Mouse (Mus musculus): ENCODE data around the gene Cfdp1. TPM values are rescaled to one million over a fixed set of nuclear protein-coding genes. Genes with fewer than 3 reads are reported as not detected.
A peak's percentile ranks its signal among the peaks of the same experiment; 100 is the strongest.

The Cfdp1 gene
- polyA plus RNA-seq, 1 experiment from 2014 or later, result 225 TPM

DNA sequence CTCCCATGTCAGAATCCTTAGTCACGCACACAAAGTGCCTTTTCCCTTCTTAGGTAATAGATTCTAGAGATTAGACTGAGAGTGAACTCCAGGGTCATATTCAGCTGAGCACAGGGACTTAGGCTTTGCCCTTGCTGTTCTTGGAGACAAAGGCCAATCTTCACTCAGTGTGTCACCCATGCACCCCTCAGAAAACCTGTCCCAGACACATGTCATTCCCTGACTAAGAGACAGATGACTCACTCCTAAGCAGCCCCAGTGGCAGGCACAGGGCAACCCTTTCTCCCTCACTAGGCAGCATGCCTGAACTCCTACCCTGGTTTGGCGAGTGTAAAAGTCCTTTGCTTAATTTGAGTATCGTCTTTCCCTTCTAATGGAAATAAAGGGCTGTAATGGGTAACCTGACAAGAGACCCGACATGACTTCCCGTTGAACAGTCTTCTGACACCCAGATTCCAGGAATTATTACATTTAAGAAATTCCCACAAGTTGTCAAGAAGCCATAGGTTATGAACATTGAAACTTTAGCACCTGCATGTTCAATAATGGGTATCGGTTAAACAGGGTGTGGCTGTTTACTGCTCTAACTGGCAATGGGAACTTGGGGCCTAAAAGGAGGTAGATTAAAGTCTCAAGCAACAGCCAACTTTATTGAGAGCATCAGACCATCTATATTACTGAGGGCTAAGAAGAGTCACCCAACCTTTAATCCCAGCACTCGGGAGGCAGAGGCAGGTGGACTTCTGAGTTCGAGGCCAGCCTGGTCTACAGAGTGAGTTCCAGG, 106.0 kb downstream of the Cfdp1 start:
- H3K4me1 ChIP-seq, result peaks cover 34% of the 10 kb centered on the region
- WGBS, result 85% methylated on average over 8 of the region's 8 CpGs
- peaks cover 8% of the 10 kb centered on the region for H3K27me3 ChIP-seq (ENCODE audit: low read depth, poor library complexity, severe bottlenecking)
- no peak for DNase-seq (ENCODE audit: low spot score)
- no peaks in the 10 kb centered on the region for H3K36me3 ChIP-seq
- no peak overlapping the region for H3K4me3 ChIP-seq
- H3K27ac ChIP-seq (replicated peaks), result no peak overlapping the region
- H3K9me3 ChIP-seq (replicated peaks), result no peaks in the 10 kb centered on the region

DNA sequence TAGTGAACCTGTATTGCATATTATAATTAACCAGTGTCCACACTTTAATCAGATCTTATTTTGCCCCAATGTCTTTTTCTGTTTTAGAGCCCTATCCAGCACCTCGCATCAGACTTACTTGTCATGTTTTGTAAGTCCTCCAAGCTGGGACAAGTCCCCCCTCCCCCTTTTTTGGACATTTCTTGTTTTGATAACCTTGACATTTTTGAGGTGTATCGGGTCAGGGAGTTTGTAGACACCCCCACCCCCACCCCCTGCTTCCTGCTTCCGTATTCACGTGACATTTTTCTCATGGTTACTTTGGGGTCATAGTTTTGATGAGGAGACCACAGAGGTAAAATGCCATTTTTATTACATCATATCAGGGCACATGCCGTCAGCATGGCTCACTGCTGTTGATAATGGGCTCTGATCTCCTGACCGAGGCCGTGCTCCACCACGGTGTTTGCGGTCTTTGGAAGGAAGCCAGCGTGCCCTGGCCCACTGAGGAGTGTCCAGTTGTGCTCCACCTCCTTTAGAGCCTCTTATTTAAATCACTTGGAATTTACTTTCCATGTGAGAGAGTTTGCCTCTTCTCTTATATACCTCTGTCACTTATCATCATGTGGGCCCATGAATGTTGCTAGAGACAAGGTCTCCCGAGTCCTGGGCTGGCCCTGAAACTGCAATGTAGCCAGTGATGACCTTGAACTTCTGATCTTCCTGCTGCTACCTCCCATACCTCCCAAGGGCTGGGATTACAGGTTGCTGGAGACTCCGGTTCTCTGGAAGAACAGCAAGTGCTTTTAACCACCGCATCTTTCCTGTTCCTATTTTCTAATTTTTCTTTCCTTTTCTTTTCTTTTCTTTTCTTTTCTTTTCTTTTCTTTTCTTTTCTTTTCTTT, 107.3 kb downstream of the Cfdp1 start:
- WGBS, result 87% methylated on average over 13 of the region's 13 CpGs
- Histone ChIP-seq H3K27me3 (ENCODE audit: low read depth, poor library complexity, severe bottlenecking) (peaks cover 8% of the 10 kb centered on the region), H3K36me3 (no peaks in the 10 kb centered on the region), H3K4me1 (peaks cover 46% of the 10 kb centered on the region), H3K9me3 (replicated peaks) (no peaks in the 10 kb centered on the region), H3K27ac (replicated peaks) (peak overlapping the region; percentile 69; the same call in 1 of the 2 replicates), H3K4me3 (no peak overlapping the region)
- DNase-seq (ENCODE audit: low spot score), result no peak

- DNase-seq (ENCODE audit: low spot score), result peak; percentile 66
- peak overlapping the region; percentile 45 for H3K4me3 ChIP-seq
- H3K9me3 ChIP-seq (replicated peaks), result no peaks in the 10 kb centered on the region
- 10% methylated on average over 23 of the region's 23 CpGs for WGBS
- peak overlapping the region; percentile 69 for H3K27ac ChIP-seq (replicated peaks)
- peaks cover 8% of the 10 kb centered on the region for H3K27me3 ChIP-seq (ENCODE audit: low read depth, poor library complexity, severe bottlenecking)
- peaks cover 57% of the 10 kb centered on the region for H3K4me1 ChIP-seq
- no peaks in the 10 kb centered on the region for H3K36me3 ChIP-seq
Measured at GRCm38 (mm10) chr8:111745591-111746418, 108.3 kb downstream of the Cfdp1 start.

DNA sequence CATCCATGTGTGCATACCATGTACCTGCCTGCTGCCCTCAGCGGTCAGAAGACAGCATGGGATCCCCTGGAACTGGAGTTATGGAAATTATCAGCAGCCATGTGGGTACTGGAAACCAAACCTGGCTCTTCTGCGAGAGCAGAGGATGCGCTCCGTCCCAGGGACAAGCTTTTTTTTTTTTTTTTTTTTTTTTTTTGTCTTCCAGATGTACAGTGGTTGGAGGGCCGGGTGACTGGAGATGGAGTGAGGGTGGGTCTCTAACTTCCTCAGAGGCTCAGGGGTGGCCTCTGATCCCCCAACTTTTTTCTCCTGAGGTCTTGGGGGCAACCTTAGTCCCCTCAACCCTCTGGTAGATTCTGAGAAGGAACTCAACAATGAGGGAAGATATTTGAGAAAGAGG, 109.0 kb downstream of the Cfdp1 start:
- Histone ChIP-seq H3K27ac (replicated peaks) (peak overlapping the region; percentile 98), H3K36me3 (no peaks in the 10 kb centered on the region), H3K4me3 (peak overlapping the region; percentile 45; the same call in 1 of the 2 replicates), H3K9me3 (replicated peaks) (no peaks in the 10 kb centered on the region), H3K27me3 (ENCODE audit: low read depth, poor library complexity, severe bottlenecking) (peaks cover 8% of the 10 kb centered on the region), H3K4me1 (peaks cover 64% of the 10 kb centered on the region)
- DNase-seq (ENCODE audit: low spot score), result no peak
- WGBS, result 74% methylated on average over 5 of the region's 5 CpGs

GRCm38 (mm10) chr8:111743792-111744696, 110.0 kb downstream of the Cfdp1 start, which contains the start of gene Bcar1:
TSS of gene Bcar1 (minus strand) at chr8:111743809.
- Histone ChIP-seq H3K4me1 (peaks cover 74% of the 10 kb centered on the region), H3K4me3 (peak within 1 kb of the TSS; percentile 95), H3K36me3 (peaks cover 6% of the 10 kb centered on the region; the same call in 1 of the 2 replicates), H3K27me3 (ENCODE audit: low read depth, poor library complexity, severe bottlenecking) (peaks cover 8% of the 10 kb centered on the region), H3K27ac (replicated peaks) (peak within 1 kb of the TSS; percentile 98), H3K9me3 (replicated peaks) (no peaks in the 10 kb centered on the region)
- peak; percentile 90 for DNase-seq (ENCODE audit: low spot score)
- WGBS, result 10% methylated on average over 40 of the region's 40 CpGs

GRCm38 (mm10) chr8:111743101-111743791, 110.8 kb downstream of the Cfdp1 start:
- H3K36me3 ChIP-seq, result peaks cover 6% of the 10 kb centered on the region; the same call in 1 of the 2 replicates
- peaks cover 82% of the 10 kb centered on the region for H3K4me1 ChIP-seq
- no peaks in the 10 kb centered on the region for H3K9me3 ChIP-seq (replicated peaks)
- peaks cover 8% of the 10 kb centered on the region for H3K27me3 ChIP-seq (ENCODE audit: low read depth, poor library complexity, severe bottlenecking)
- no peak for DNase-seq (ENCODE audit: low spot score)
- H3K4me3 ChIP-seq, result peak overlapping the region; percentile 95
- H3K27ac ChIP-seq (replicated peaks), result peak overlapping the region; percentile 98
- under 1% methylated on average over 40 of the region's 44 CpGs for WGBS

GRCm38 (mm10) chr8:111742261-111743037, 111.6 kb downstream of the Cfdp1 start:
- Histone ChIP-seq H3K9me3 (replicated peaks) (no peaks in the 10 kb centered on the region), H3K27me3 (ENCODE audit: low read depth, poor library complexity, severe bottlenecking) (peaks cover 8% of the 10 kb centered on the region), H3K27ac (replicated peaks) (peak overlapping the region; percentile 98), H3K36me3 (peaks cover 7% of the 10 kb centered on the region; the same call in 1 of the 2 replicates), H3K4me1 (peaks cover 88% of the 10 kb centered on the region), H3K4me3 (peak overlapping the region; percentile 95)
- DNase-seq (ENCODE audit: low spot score), result no peak
- WGBS, result 34% methylated on average over 11 of the region's 11 CpGs

- H3K27ac ChIP-seq (replicated peaks), result no peak overlapping the region
- H3K27me3 ChIP-seq (ENCODE audit: low read depth, poor library complexity, severe bottlenecking), result peaks cover 8% of the 10 kb centered on the region
- peaks cover 12% of the 10 kb centered on the region; the same call in 1 of the 2 replicates for H3K36me3 ChIP-seq
- H3K4me3 ChIP-seq, result peak overlapping the region; percentile 95
- peaks cover 96% of the 10 kb centered on the region for H3K4me1 ChIP-seq
- WGBS, result 84% methylated on average over 6 of the region's 6 CpGs
- no peaks in the 10 kb centered on the region for H3K9me3 ChIP-seq (replicated peaks)
- no peak for DNase-seq (ENCODE audit: low spot score)
Measured at GRCm38 (mm10) chr8:111741556-111741955, 112.5 kb downstream of the Cfdp1 start.

GRCm38 (mm10) chr8:111740994-111741393, 113.1 kb downstream of the Cfdp1 start:
- Histone ChIP-seq H3K4me1 (peaks cover 96% of the 10 kb centered on the region), H3K9me3 (replicated peaks) (no peaks in the 10 kb centered on the region), H3K36me3 (peaks cover 12% of the 10 kb centered on the region; the same call in 1 of the 2 replicates), H3K27ac (replicated peaks) (peak overlapping the region; percentile 71), H3K27me3 (ENCODE audit: low read depth, poor library complexity, severe bottlenecking) (peaks cover 8% of the 10 kb centered on the region), H3K4me3 (no peak overlapping the region)
- no peak for DNase-seq (ENCODE audit: low spot score)
- WGBS, result 86% methylated on average over 8 of the region's 8 CpGs

GRCm38 (mm10) chr8:111740301-111740711, 113.8 kb downstream of the Cfdp1 start:
- peak overlapping the region; percentile 71 for H3K27ac ChIP-seq (replicated peaks)
- H3K27me3 ChIP-seq (ENCODE audit: low read depth, poor library complexity, severe bottlenecking), result peaks cover 8% of the 10 kb centered on the region
- peaks cover 12% of the 10 kb centered on the region; the same call in 1 of the 2 replicates for H3K36me3 ChIP-seq
- DNase-seq (ENCODE audit: low spot score), result no peak
- H3K4me1 ChIP-seq, result peaks cover 96% of the 10 kb centered on the region
- 79% methylated on average over 7 of the region's 7 CpGs for WGBS
- H3K4me3 ChIP-seq, result no peak overlapping the region
- H3K9me3 ChIP-seq (replicated peaks), result no peaks in the 10 kb centered on the region
